Comparison of ENCODE assay signal across 18 mouse cellular contexts in genomic region chr4:102260216-102260615, GRCm38 (mm10).
"Had no signal": no experiment of that assay in that cellular context is flagged by ENCODE, and none has a peak within 500 bp of the region (broad histone marks: within the 10 kb centered on the region; RNA-seq: fewer than 3 reads in every experiment).

No protein-coding gene starts in this region.

- H3K36me3 ChIP-seq: liver, embryonic 15.5 days; lung, embryonic 15.5 days; midbrain, embryonic 13.5 days; neural tube, embryonic 12.5 days; stomach, embryonic 15.5 days had no signal

- ATAC-seq: liver, postnatal 0 days; lung, postnatal 0 days; midbrain, embryonic 13.5 days had no signal

- H3K9me3 ChIP-seq: liver, embryonic 15.5 days; lung, embryonic 15.5 days; megakaryocyte, embryonic 14.5 days; midbrain, embryonic 13.5 days; neural tube, embryonic 12.5 days; stomach, embryonic 15.5 days had no signal

- H3K27ac ChIP-seq: liver, embryonic 15.5 days; lung, embryonic 15.5 days; macrophage; midbrain, embryonic 13.5 days; neural tube, embryonic 12.5 days; stomach, embryonic 15.5 days; stomach, postnatal 0 days had no signal

- H3K9ac ChIP-seq: liver, embryonic 15.5 days; liver, postnatal 0 days; lung, embryonic 15.5 days; midbrain, embryonic 13.5 days; neural tube, embryonic 12.5 days; stomach, embryonic 15.5 days had no signal

- H3K4me3 ChIP-seq: liver, embryonic 15.5 days; lung, embryonic 15.5 days; megakaryocyte, embryonic 14.5 days; midbrain, embryonic 13.5 days; neural tube, embryonic 12.5 days; stomach, embryonic 15.5 days had no signal

- H3K4me1 ChIP-seq: liver, embryonic 15.5 days; megakaryocyte, embryonic 14.5 days; neural tube, embryonic 12.5 days had no signal

- H3K27me3 ChIP-seq: liver, embryonic 15.5 days; lung, embryonic 15.5 days; megakaryocyte, embryonic 14.5 days; midbrain, embryonic 13.5 days; neural tube, embryonic 12.5 days; stomach, embryonic 15.5 days had no signal

- H3K4me2 ChIP-seq: liver, embryonic 15.5 days; lung, embryonic 15.5 days; midbrain, embryonic 11.5 days; midbrain, embryonic 13.5 days; neural tube, embryonic 12.5 days; stomach, embryonic 15.5 days had no signal

- DNase-seq: liver, postnatal 0 days; lung, adult 2 months; lung, postnatal 14 days; lung, postnatal 36 days; right cerebral cortex, postnatal 14 days; thymus, adult 2 months; thymus, postnatal 25 days; thymus, postnatal 4 days had no signal
